Mouse (Mus musculus) ovary, postnatal 36 days (tissue): ENCODE measurements around the gene Adamts4.

Experiments used
- DNase-seq: peaks from one replicate; pipeline ENCODE4 v3.0.0; 2022; ENCODE audit warnings: low spot score, mixed read lengths

The Adamts4 gene

GRCm38 (mm10) chr1:171256095-171256818 lies 6.0 kb downstream of the Adamts4 start:
- no peak for DNase-seq

GRCm38 (mm10) chr1:171256937-171257548 lies 6.8 kb downstream of the Adamts4 start:
- peak; percentile 44 for DNase-seq

DNA sequence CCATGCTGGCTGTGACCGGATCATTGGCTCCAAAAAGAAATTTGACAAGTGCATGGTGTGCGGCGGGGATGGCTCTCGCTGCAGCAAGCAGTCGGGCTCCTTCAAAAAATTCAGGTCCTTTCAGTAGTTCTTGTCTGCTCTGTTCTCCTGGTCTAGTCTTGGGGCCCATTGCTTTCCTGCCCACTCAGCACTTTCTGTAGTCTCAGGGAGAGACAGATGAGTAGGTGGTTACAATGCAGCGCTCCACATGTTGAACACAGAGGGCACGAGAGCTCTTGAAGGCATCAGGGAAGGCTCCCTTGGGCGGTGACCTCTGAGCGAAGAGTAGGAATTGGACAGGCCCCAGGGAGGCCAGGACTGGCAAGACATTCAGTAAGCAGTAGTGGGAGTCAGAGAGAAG lies 7.6 kb downstream of the Adamts4 start:
- no peak for DNase-seq

- DNase-seq: no peak
These were observed 8.7 kb downstream of the Adamts4 start for GRCm38 (mm10) chr1:171258921-171259320.

GRCm38 (mm10) chr1:171260316-171260715 lies 10.1 kb downstream of the Adamts4 start:
- DNase-seq: no peak

DNA sequence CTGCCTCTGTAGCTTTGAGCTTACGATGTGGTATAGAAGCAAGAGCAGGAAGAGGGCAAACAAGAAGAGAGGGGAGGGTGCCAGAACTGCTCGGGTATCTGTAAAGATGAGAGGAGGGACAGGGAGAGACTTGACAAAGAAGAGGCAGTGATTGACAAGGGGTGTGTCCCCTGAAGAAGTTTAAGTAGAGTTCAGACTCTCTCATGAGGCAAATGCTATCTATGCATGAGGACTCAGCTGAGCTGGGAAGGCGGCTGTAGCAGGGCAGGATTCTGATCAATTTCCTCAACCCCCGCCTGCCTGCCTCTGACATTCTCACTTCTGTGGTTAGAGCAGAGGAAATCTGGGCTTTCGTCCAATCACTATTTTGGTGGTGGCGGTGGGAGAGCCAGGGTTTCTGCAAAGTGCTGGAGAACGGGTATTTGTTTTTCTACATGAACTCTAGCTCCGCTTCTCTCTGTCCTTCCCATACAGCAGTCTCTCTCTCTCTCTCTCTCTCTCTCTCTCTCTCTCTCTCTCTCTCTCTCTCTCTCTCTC lies 12.4 kb downstream of the Adamts4 start:
- DNase-seq: peak; percentile 50

- no peak for DNase-seq
These were observed 13.0 kb downstream of the Adamts4 start for GRCm38 (mm10) chr1:171263185-171263611.

GRCm38 (mm10) chr1:171263666-171264461 lies 13.6 kb downstream of the Adamts4 start:
- no peak for DNase-seq

DNA sequence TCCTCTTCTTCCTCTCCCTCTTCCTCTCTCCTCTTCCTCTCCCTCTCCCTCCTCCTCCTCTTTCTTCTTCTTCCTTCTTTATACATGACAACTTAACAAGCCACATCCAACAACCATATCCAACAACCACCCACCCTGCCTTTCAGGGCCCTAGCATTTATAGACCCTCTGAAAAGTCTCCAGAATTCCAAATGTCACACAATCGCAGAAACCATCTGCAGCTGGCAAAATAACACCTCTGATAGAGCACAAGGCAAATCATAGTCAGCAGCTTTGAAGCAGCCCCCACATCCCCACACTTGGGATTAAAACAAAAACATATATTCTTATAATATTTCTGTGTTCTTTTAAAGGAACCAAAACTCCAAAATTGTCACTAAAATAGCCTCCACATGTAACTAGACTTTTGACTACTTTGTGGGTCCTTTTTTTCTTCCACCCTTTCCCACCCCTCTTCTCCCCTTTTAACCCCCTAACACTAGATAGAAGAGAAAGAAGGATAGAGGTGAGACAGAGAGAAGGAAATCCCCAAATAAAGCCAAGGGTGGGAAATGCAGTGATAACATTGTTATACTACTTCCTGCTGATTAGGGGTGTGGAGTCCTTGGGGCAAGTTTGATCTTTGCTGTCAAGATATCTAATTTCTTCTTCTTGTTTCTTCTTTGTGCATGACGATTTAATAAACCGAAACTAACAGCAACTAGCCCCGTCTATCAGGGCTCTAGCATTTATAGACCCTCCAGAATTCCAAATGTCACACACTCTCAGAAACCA lies 15.9 kb downstream of the Adamts4 start:
- no peak for DNase-seq

DNA sequence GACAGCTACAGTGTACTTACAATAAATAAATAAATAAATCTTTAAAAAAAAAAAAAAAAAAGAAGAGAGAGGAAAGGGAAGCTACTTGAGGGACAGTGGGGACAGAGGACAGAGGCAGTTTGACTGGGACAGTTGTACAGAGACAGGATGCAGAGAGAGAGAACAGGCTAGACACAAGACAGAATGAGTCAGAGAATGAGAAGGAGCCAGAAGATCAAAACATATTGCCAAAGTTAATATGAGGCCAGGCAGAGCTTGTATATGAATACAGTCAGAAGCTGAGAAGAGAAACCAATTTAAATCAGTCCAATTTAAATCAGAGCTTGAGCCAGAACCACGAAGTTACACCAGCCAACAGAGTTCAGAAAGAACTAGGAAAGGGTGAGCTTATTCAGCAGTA lies 18.1 kb downstream of the Adamts4 start:
- no peak for DNase-seq

DNA sequence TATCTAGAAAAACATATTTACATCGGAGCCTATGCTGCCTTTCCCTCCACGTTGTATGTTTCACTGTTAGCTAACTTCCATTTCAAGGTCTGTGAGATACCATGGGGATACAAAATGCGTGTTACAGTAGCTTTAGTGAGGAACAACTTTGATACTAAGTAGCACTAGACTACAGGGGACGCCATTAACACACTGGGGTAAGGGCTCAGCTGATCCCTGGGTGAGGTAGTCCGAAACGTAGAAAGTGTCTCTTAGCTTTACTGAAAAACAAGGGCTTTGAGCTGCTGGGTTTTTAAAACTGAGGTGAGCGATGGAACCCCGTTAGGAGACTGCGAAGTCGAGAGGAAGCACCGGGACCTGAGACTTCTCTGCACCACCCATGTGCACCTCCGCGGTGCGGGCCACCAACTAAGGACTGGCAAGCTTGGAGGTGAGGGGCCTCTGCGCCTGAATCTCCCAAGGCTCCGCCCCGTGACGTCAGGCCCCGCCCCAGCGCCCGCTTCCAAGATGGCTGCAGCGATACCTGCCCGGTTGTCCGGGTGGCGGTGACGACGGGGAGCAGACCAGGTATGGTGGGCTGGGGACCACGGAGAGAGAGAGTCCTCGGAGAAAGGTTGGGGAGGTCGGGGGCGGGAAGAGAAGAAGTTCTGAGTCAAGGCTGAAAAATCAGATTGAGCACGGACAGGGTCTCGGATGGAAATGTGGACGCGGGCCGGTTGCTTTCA lies 19.8 kb downstream of the Adamts4 start, which contains the start of gene B4galt3:
Gene B4galt3 (plus strand): TSS at position 481 of the 725 bp plus-strand sequence.
- DNase-seq: peak; percentile 97

- no peak for DNase-seq
These were observed 20.3 kb downstream of the Adamts4 start for GRCm38 (mm10) chr1:171270573-171270900.

DNA sequence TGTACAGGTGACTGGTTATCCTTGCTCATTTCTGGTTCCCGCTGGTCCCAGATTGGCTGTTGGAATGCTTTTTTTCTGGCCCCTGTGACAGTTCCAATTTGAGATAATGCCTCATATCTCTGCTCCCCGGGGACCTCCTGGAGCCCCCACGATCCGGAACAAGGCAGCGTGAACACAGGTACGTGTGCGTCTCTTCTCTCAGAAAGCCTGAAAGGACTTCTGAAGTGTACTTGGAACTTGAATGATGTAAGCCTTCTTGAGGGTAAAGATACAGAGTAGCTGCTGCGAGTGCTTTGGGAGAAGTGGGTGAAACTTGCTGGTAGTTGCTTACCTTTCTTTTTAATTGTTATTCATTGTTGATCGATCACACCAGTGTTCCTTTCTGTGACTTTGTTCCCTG lies 21.0 kb downstream of the Adamts4 start:
- DNase-seq: no peak

DNA sequence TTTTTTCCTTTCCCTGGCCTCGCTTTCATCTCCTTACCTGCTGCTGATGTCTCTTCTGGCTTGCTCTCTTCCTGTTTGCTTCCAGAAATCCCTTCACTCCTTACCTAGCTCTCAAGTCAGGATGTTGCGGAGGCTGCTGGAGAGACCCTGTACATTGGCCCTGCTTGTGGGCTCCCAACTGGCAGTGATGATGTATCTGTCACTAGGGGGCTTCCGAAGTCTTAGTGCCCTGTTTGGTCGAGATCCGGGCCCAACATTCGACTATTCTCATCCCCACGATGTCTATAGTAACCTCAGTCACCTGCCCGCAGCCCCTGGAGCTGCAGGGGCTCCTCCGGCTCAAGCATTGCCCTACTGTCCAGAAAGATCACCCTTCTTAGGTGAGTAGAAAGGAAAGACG lies 21.4 kb downstream of the Adamts4 start:
- no peak for DNase-seq

DNA sequence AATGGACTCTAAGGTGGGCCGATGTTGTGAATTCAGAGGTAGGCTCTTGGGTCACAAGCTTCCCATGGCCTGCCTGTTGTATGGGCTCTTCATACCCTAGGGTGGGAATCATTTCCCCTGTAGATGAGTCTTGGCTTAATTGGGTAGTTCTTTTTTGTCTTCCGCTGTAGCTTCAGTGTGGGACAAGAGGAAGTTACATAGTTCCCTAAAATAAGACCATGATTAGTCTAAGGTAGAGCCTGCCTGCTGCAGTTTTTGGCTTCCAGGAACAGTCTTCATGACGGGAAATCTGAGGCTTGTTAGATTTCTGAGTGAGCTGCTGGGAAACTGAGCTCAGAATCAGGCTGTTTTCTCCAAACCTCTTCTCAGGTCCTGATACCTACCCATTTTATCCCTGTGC lies 21.9 kb downstream of the Adamts4 start:
- no peak for DNase-seq

- DNase-seq: no peak
These were observed 23.9 kb downstream of the Adamts4 start for GRCm38 (mm10) chr1:171274171-171274570.

DNA sequence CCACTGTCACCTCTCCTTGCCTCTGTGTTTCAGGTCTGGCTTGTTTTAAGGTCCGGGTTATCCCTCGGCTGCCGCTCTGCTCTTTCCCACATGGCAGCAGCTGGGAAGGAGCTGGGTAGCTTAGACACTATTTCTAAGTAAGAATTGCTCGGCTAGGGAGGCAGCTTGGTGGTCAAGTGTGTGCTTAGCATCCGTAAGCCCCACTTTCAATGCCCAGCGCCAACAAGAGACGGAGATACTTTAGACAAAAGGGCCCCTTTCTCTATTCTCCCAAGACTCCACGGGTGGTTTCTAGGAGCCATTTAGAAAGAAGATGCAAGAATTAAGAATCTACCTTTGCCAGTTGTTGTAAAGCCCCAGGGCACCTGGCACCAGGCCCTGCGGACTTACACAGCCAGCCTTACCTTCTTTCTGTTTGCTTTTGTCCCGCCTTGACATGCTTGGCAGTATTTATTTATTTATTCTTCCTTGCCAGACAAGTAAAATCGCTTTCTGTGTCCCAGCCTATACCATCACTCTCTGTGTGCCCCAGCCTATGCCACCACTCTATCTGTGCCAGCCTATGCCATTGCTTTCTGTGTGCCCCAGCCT lies 25.0 kb downstream of the Adamts4 start:
- no peak for DNase-seq

DNA sequence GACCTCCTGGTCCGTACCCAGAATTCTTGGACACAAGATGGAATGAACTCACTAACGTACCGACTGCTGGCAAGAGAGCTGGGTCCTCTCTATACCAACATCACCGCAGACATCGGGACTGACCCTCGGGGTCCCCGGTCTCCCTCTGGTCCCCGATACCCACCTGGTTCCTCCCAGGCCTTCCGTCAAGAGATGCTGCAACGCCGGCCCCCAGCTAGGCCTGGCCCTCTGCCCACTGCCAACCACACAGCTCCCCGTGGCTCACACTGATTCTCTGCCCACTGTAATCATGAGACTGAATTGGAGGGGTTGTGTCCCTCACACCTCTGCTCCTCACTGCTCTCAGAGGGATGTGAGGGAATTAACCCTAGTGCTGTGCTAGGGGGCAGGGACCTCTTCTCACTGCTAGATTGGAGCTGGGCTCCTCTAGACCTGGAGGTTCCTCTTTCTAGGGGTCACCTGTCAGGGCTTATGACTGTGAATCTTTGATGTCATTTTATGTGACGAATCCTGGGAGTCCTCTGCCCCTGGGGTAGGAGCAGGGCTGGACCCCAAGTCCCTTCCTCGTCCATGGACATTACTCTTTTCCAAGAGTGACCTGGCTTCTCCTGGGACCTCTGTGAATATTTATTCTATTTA lies 26.0 kb downstream of the Adamts4 start:
- no peak for DNase-seq

- no peak for DNase-seq
These were observed 27.5 kb downstream of the Adamts4 start for GRCm38 (mm10) chr1:171277736-171278135.

DNA sequence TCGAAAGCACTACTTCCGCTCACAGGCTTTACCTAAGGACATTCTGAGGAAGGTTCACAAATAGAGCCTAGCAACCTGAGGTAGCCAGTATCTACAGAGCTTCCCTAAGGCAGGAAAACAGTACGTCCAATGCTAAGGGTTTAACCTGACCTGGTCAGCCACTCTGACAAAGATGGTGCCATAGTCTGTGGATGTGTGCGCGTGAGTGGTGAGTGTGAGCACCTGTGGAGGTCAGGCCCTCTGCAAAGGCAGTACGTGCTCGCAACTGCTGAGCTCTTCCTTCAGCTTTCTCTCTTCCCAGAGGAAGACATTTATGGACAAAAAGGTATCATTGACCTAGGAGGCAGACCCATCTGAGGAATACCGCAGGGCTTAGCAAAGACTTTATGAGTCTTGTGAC lies 28.2 kb downstream of the Adamts4 start:
- DNase-seq: no peak
